ENCODE assay signal across 32 mouse cellular contexts in the genomic region with DNA sequence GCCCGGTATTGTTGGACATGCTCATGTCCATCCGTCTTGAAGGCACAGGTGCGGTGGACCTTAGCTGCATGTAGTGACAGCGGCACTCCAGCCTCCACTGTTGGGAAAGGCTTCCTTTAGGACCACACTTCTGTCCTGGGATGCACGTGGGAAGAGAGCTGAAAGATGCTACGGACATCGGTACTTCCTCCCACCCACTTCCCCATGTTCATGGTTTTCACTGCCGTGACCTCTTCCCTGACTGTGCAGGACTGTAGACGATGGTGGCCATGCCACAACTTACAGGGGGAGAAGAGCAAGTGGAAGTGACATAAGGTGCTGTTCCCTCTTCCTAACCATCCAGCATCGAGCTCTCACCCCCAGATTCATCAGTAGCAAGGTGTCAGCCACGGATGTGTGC. TPM values are rescaled to one million over a fixed set of nuclear protein-coding genes. Genes with fewer than 3 reads are reported as not detected.
DNase-seq lines count a peak whose midpoint lies in the region; ATAC-seq and TF ChIP-seq lines count a peak whose summit lies in the region.
"Had no signal": no experiment of that assay in that cellular context is flagged by ENCODE, and none has a peak within 500 bp of the region (broad histone marks: within the 10 kb centered on the region; RNA-seq: fewer than 3 reads in every experiment).

No protein-coding gene starts in this region.

- intact Hi-C loops in left cerebral cortex, adult 2 months (cut with DNase I), result no loop called here
- intact Hi-C loops in left cerebral cortex, postnatal 10 days (cut with DNase I), result no loop called here

- ATAC-seq in monocyte, adult 5-6 weeks (replicated peaks; ENCODE audit: insufficient number of reproducible peaks, low FRiP score, low TSS enrichment, poor library complexity, severe bottlenecking), result peak; percentile 49
- ATAC-seq: forebrain, embryonic 16.5 days; hindbrain, postnatal 0 days; intestine, embryonic 15.5 days; Patski had no signal

- peaks cover 19% of the 10 kb centered on the region for H3K4me1 ChIP-seq in brown adipose tissue, adult 24 weeks (ENCODE audit: control insufficient read depth, insufficient read depth, insufficient read length, low read length)
- H3K4me1 ChIP-seq: hindbrain, embryonic 12.5 days; intestine, embryonic 15.5 days; liver, embryonic 13.5 days had no signal

- TF ChIP-seq CTCF in left cerebral cortex, adult 2 months (IDR thresholded peaks at IDR 0.05), result no peak

- peak overlapping the region; percentile 7; the same call in 1 of the 2 replicates for H3K4me3 ChIP-seq in left cerebral cortex, adult 2 months
- H3K4me3 ChIP-seq in brown adipose tissue, adult 24 weeks (ENCODE audit: insufficient read depth, low read depth, low read length), result peak overlapping the region; percentile 80
- H3K4me3 ChIP-seq: embryonic facial prominence, embryonic 13.5 days; forebrain, embryonic 10.5 days; heart, embryonic 15.5 days; hindbrain, embryonic 12.5 days; intestine, embryonic 15.5 days; limb, embryonic 13.5 days; liver, embryonic 13.5 days; neural tube, embryonic 15.5 days had no signal

- peak; percentile 95 for DNase-seq in heart, adult 11 months
- DNase-seq in heart, adult 18-20 months, result no peak
- DNase-seq in left cerebral cortex, adult 2 months (ENCODE audit: extremely low spot score in 1 of 2, low spot score in 2 of 2), result no peak
- no peak for DNase-seq in left cerebral cortex, postnatal 10 days (ENCODE audit: extremely low spot score in 1 of 2, low spot score in 2 of 2)
- DNase-seq in frontal cortex, postnatal 14 days (ENCODE audit: low spot score in 2 of 2), result no peak
- DNase-seq: adrenal gland, postnatal 10 days; cerebellum, adult 11-12 months; cerebellum, postnatal 10 days; gastrocnemius, postnatal 14 days; heart, postnatal 36 days; kidney, adult 8-10 months; layer of hippocampus, adult 9-11 months; liver, embryonic 13.5 days; lung, embryonic 14.5 days; lung, postnatal 36 days; midbrain, embryonic 14.5 days; right cerebral cortex, postnatal 25 days; spleen, adult 18-20 months; thymus, postnatal 14 days had no signal

- peak overlapping the region; percentile 65 for H3K27ac ChIP-seq in left cerebral cortex, adult 2 months
- peak overlapping the region; percentile 99 for H3K27ac ChIP-seq in brown adipose tissue, adult 24 weeks (replicated peaks; ENCODE audit: low read depth, low read length)
- H3K27ac ChIP-seq: embryonic facial prominence, embryonic 13.5 days; forebrain, embryonic 10.5 days; heart, embryonic 15.5 days; hindbrain, embryonic 12.5 days; hindbrain, postnatal 0 days; intestine, embryonic 15.5 days; limb, embryonic 13.5 days; liver, embryonic 13.5 days; neural tube, embryonic 15.5 days had no signal

RNA-seq across cellular contexts. Expression of a gene that starts 2.8 kb away (rescaled TPM):
- 10 to 100 TPM; 14.1 to 14.9 TPM for total RNA-seq in heart, adult 18-20 months (2021)
- total RNA-seq in left cerebral cortex, adult 2 months (2021), result 1 to 10 TPM; 3.1 to 4.1 TPM
- 1 to 10 TPM; 4.7 to 5.2 TPM for total RNA-seq in left cerebral cortex, postnatal 10 days (2021)
- polyA plus RNA-seq in brown adipose tissue, adult 24 weeks (2012; ENCODE audit: insufficient read depth, insufficient read length, missing spikeins), result 2.8 and 6.6 TPM in 2 replicates
- under 0.01 to 0.10 TPM in 2 of 3 replicates, not detected in the other for total RNA-seq in monocyte, adult 5-6 weeks (2017)
- total RNA-seq: MEL had no signal
